Mouse (Mus musculus) limb, embryonic 15.5 days (tissue): Measurements from ENCODE around the gene Slc7a4. TPM values are rescaled to one million over a fixed set of nuclear protein-coding genes. Genes with fewer than 3 reads are reported as not detected.

Source experiments
- ATAC-seq: fragments of 200-750 bp; cut with Nextera tagmentation; 2 replicates; pipeline ENCODE4 v1.8.0; 2017; ENCODE audit warnings: low read depth, moderate TSS enrichment; ENCODE audit not compliant: insufficient number of reproducible peaks, low FRiP score, low TSS enrichment
- H3K27ac ChIP-seq: fragments of 300-500 bp; sonication (generic); 2 replicates; pipeline ENCODE4 v1.5.1; 2015; ENCODE audit warnings: moderate library complexity, mild to moderate bottlenecking, inconsistent platforms
- H3K27me3 ChIP-seq: fragments of 300-500 bp; sonication (generic); 2 replicates; pipeline ENCODE4 v1.6.1; 2015; ENCODE audit warnings: inconsistent platforms
- H3K36me3 ChIP-seq: fragments of 300-500 bp; sonication (generic); 2 replicates; pipeline ENCODE4 v1.6.1; 2015; ENCODE audit warnings: inconsistent platforms
- H3K4me1 ChIP-seq: fragments of 300-500 bp; sonication (generic); 2 replicates; pipeline ENCODE4 v1.6.1; 2015; ENCODE audit warnings: inconsistent platforms
- H3K4me2 ChIP-seq: fragments of 300-500 bp; sonication (generic); 2 replicates; pipeline ENCODE4 v1.6.1; 2015; ENCODE audit warnings: mild to moderate bottlenecking, inconsistent platforms
- H3K4me3 ChIP-seq: fragments of 300-500 bp; sonication (generic); 2 replicates; pipeline ENCODE4 v1.5.1; 2015; ENCODE audit warnings: mild to moderate bottlenecking, inconsistent platforms
- H3K9ac ChIP-seq: fragments of 300-500 bp; sonication (generic); 2 replicates; pipeline ENCODE4 v1.6.1; 2015; ENCODE audit warnings: inconsistent platforms
- H3K9me3 ChIP-seq: fragments of 300-500 bp; sonication (generic); 2 replicates; pipeline ENCODE4 v1.6.1; 2016; ENCODE audit warnings: inconsistent platforms
- WGBS: fragments of 180-500 bp; shearing (Covaris S2); methylation state at CpG from one replicate; pipeline ENCODE4 v1.1.7; 2015; 5-methylcytosine and 5-hydroxymethylcytosine counted together
- polyA plus RNA-seq: library from polyadenylated mRNA; unstranded; fragments of >200 nt; fragmentation: Nextera tagmentation; extraction: Ambion mirVana; gene quantifications from 2 replicates; pipeline ENCODE4 v1.2.1, GENCODE M21; 2015

Slc7a4 gene
- polyA plus RNA-seq, 1 experiment from 2014 or later = 9.9 TPM

DNA sequence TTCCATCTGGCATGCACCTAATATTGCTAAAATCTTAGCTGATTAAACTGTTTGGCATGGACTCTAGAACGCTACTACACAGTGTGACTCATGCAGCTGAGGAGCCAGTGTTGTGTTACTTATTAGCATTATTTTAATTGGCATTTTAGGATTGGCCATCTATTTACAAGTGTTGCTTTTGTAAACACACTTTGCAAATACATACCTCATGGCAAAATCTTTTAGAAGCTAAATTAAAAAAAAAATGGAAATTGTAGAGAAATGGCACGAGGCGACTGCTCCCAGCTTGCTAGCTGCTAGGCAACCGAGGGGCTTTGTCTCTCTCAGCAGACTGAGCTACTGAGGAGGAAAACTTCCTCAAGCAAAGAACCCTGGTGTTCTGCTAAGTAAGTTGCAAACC, 21.9 kb upstream of the Slc7a4 start:
- no peak overlapping the region for H3K27ac ChIP-seq
- no peaks in the 10 kb centered on the region for H3K36me3 ChIP-seq
- no peak overlapping the region for H3K9ac ChIP-seq
- no peaks in the 10 kb centered on the region for H3K4me1 ChIP-seq
- no peaks in the 10 kb centered on the region for H3K9me3 ChIP-seq
- no peaks in the 10 kb centered on the region for H3K27me3 ChIP-seq
- H3K4me3 ChIP-seq = no peak overlapping the region
- ATAC-seq = no peak
- WGBS = 57% methylated on average over 4 of the region's 4 CpGs
- H3K4me2 ChIP-seq = no peak overlapping the region

DNA sequence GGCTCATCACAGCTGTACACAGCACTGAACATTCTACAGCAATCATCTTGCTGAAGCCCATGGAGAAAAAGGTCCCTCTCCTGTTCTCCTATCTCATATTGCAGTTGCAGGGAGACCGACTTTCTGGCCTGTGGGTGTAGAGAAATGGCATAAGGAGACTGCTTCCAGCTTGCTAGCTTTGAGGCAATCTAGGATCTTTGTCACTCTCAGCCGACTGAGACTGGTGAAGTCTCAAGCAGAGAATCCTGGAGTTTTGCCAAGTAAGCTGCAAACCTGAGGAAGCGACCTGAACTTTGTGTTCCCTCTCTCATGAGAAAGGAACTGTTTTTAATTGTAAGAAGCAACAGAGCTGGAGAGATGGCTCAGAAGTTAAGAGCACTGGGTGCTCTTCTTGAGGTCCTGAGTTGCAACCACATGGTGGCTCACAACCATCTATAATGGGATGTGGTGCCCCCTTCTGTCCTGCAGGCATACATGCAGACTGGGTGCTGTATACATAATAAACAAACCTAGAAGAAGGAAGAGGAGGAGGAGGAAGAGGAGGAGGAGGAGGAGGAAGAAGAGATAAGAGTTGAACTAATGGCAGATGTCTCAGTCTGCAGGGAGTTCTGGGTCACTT, 18.0 kb upstream of the Slc7a4 start:
- no peak overlapping the region for H3K9ac ChIP-seq
- H3K9me3 ChIP-seq = no peaks in the 10 kb centered on the region
- H3K4me3 ChIP-seq = no peak overlapping the region
- 53% methylated on average over 3 of the region's 3 CpGs for WGBS
- no peak overlapping the region for H3K4me2 ChIP-seq
- no peaks in the 10 kb centered on the region for H3K4me1 ChIP-seq
- no peak overlapping the region for H3K27ac ChIP-seq
- H3K27me3 ChIP-seq = no peaks in the 10 kb centered on the region
- no peaks in the 10 kb centered on the region for H3K36me3 ChIP-seq
- ATAC-seq = no peak

DNA sequence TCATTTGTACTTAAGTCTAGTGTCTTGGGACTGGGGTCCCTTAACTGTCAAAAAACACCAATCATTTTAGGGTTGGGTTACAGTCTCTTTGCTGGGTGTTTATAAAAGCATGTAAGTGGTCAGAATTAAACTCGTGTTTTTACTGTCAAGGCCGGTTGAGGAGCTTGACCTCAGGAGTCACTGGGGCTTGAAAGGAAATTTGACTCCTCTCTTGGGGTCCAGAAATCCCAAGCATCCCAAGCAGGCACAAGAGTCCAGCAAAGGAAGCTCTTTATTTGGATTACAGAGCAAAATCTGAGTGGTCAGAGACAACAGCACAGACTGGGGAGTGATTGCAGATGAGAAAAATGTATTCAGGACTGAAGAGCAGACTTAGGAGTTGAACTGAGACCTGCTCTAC, 7.7 kb upstream of the Slc7a4 start:
- no peak overlapping the region for H3K4me3 ChIP-seq
- H3K27ac ChIP-seq = no peak overlapping the region
- no peak overlapping the region for H3K9ac ChIP-seq
- 14% methylated on average over 2 of the region's 2 CpGs for WGBS
- no peak overlapping the region for H3K4me2 ChIP-seq
- ATAC-seq = no peak
- no peaks in the 10 kb centered on the region for H3K36me3 ChIP-seq
- H3K27me3 ChIP-seq = no peaks in the 10 kb centered on the region
- no peaks in the 10 kb centered on the region for H3K4me1 ChIP-seq
- no peaks in the 10 kb centered on the region; the same call in 1 of the 2 replicates for H3K9me3 ChIP-seq

DNA sequence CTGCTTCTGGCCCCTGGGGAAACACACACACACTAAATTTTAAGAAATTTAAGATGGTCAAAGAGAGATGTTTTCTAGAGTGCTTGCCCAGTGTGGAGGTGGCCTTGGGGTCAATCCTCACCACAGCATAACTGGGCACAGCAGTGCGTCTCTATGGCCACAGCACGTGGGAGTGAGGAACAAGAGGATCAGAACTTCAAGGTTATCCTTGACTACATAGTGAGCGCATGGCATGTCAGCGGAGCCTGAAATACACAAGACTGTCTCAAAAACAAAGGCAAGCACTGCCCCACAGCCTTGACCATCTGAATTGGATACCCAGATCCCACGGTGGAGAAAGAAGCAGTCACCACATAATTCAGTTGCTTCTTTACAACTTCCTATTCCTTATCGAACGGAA, 1.5 kb upstream of the Slc7a4 start:
- no peak overlapping the region for H3K9ac ChIP-seq
- 84% methylated on average over 7 of the region's 7 CpGs for WGBS
- ATAC-seq = no peak
- H3K4me3 ChIP-seq = no peak overlapping the region
- H3K9me3 ChIP-seq = no peaks in the 10 kb centered on the region; the same call in none of the 2 replicates
- H3K27me3 ChIP-seq = no peaks in the 10 kb centered on the region
- H3K4me1 ChIP-seq = no peaks in the 10 kb centered on the region
- no peak overlapping the region for H3K4me2 ChIP-seq
- no peak overlapping the region for H3K27ac ChIP-seq
- no peaks in the 10 kb centered on the region for H3K36me3 ChIP-seq

DNA sequence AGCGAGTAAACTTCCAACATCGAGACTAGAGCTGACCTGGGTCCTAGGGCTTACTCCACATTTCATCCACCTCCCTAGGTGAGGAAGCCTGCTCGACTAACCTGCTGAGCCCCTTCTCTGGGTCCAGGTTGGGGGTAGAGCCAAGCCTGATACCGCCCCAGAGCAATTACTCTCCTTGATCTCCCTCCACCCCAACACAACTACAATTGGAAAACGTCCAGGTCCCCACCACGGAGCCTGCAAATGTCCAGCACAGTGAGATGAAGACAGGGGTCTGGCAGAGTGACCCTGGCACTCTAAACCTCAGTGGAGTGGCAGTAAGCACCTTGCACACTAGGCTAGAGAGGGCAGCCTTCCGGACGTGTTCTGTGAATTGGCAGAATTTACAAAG, 6.2 kb downstream of the Slc7a4 start:
- peaks cover 45% of the 10 kb centered on the region for H3K27me3 ChIP-seq
- 17% methylated on average over 8 of the region's 8 CpGs for WGBS
- H3K4me2 ChIP-seq = peak overlapping the region; percentile 92
- H3K4me1 ChIP-seq = peaks cover 13% of the 10 kb centered on the region
- no peaks in the 10 kb centered on the region for H3K9me3 ChIP-seq
- peak overlapping the region; percentile 68 for H3K9ac ChIP-seq
- peak overlapping the region; percentile 60 for H3K4me3 ChIP-seq
- ATAC-seq = no peak
- H3K36me3 ChIP-seq = no peaks in the 10 kb centered on the region
- no peak overlapping the region for H3K27ac ChIP-seq

DNA sequence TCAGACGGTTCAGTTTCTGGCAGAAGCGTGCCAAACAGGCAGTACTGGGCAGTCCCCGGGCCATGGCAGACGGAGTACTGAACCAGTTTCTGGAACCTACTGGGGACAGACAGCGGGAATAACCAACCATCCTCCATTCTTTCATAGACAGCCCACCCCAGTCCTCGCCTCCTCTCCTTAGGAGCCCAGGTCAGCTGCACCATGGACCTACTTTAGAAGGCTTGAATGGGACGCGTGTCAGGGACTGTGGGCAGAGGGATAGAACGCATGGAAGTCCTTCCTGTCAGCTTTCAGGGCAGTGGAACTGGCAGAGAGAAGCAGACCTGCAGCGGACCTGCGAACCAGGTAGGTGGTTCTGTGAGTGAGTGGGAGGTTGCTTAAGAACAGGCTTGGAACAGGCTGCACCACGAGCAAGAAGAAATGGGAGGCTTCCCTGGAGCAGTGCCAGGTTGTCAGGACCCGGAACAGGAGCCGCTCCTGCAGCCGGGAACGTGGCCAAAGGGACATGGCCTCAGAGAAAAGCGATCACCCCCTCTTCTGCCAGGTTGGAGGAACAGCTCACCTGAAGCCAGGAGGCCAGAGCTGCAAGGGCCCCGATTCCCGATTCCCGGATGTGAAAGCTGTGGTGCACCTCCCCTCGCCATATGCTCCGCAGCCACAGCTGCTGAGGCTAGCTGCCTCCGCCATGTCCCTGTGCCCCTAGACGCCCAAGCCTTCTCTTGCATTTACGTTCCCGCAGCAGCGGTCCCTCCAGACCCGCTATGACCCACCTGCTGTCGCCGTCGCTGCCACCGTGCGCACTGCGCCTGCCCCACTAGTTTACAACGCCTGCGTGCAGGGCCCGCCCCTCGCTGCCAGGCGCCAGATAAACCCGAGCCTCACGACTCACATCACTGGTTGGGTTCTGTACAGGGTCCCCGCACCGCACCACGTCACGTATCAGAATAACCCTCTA, 6.9 kb downstream of the Slc7a4 start:
- Histone ChIP-seq H3K27ac (no peak overlapping the region), H3K4me2 (peak overlapping the region; percentile 92), H3K4me3 (peak overlapping the region; percentile 60), H3K9me3 (no peaks in the 10 kb centered on the region), H3K27me3 (peaks cover 51% of the 10 kb centered on the region), H3K9ac (peak overlapping the region; percentile 68), H3K36me3 (no peaks in the 10 kb centered on the region), H3K4me1 (peaks cover 13% of the 10 kb centered on the region)
- 0 out of 2 replicates have a peak, but pooled peaks have one; percentile 55 for ATAC-seq
- WGBS = 14% methylated on average over 45 of the region's 45 CpGs

DNA sequence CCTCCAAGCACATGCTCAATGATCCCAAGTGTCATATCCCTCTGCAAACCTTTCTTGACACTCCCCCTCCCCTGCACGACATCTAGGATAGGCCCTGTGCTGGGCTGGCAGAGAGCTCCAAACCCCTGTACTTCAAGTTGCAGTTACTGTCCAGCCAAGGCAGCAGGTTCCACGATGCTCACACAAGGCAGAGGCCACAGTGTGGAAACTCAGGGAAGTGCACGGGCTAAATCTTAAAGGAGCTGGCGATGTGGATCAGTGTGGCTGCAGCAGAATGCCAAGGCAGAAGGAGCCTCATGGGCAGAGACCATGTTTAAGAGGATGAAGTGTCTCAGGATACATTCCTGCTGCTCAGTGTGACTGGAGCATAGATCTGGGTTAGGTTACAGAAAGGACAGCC, 16.8 kb downstream of the Slc7a4 start:
- ATAC-seq = no peak
- H3K4me1 ChIP-seq = peaks cover 13% of the 10 kb centered on the region
- H3K4me3 ChIP-seq = no peak overlapping the region
- no peak overlapping the region for H3K9ac ChIP-seq
- H3K36me3 ChIP-seq = no peaks in the 10 kb centered on the region
- peaks cover 17% of the 10 kb centered on the region for H3K27me3 ChIP-seq
- no peak overlapping the region for H3K27ac ChIP-seq
- WGBS = 23% methylated on average over 4 of the region's 4 CpGs
- no peak overlapping the region for H3K4me2 ChIP-seq
- H3K9me3 ChIP-seq = no peaks in the 10 kb centered on the region

DNA sequence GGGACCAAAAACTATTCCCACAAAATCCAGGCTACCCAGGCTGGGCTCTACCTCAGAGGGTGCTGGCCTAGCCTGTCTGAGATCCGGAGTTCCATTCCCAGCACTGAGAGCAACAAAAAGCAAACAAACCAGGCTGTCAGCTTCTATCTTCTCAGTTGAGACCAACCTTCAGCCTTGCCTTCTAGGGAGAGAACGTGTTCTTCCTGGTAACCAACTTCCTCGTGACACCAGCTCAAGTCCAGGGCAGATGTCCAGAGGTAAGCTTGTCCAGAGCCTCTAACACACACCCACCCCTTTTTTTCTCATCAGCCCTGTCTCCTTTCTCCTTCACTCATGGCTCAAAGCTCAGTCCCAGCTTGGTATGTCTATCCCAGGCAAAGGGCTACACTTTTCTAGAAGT, 18.2 kb downstream of the Slc7a4 start:
- no peak overlapping the region for H3K9ac ChIP-seq
- peaks cover 18% of the 10 kb centered on the region for H3K4me1 ChIP-seq
- no peak overlapping the region for H3K27ac ChIP-seq
- H3K27me3 ChIP-seq = peaks cover 21% of the 10 kb centered on the region
- H3K4me2 ChIP-seq = no peak overlapping the region
- ATAC-seq = no peak
- WGBS = 55% methylated on average over 3 of the region's 3 CpGs
- H3K9me3 ChIP-seq = no peaks in the 10 kb centered on the region
- no peak overlapping the region for H3K4me3 ChIP-seq
- no peaks in the 10 kb centered on the region for H3K36me3 ChIP-seq

DNA sequence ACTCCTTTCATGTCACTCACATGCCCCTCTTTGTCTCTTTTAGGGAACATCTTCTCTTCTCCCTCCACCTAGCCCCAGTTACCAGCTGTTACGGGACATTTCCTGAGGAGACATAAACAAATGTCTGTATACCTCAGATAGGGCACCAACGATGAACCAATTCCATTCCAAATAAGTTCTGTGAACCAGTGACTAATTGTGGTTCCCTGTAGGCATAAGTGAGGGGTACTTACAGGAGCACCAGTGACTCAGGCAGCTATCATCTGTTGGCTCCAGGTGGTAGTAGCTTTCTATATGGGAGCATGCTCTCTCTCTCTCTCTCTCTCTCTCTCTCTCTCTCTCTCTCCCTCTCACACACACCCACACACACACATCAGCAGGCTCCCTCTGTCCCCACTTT, 18.8 kb downstream of the Slc7a4 start:
- peaks cover 19% of the 10 kb centered on the region for H3K4me1 ChIP-seq
- ATAC-seq = no peak
- 70% methylated on average over 2 of the region's 2 CpGs for WGBS
- H3K27ac ChIP-seq = no peak overlapping the region
- no peak overlapping the region for H3K4me2 ChIP-seq
- H3K9me3 ChIP-seq = no peaks in the 10 kb centered on the region
- peaks cover 21% of the 10 kb centered on the region for H3K27me3 ChIP-seq
- H3K36me3 ChIP-seq = no peaks in the 10 kb centered on the region
- no peak overlapping the region for H3K4me3 ChIP-seq
- no peak overlapping the region for H3K9ac ChIP-seq

DNA sequence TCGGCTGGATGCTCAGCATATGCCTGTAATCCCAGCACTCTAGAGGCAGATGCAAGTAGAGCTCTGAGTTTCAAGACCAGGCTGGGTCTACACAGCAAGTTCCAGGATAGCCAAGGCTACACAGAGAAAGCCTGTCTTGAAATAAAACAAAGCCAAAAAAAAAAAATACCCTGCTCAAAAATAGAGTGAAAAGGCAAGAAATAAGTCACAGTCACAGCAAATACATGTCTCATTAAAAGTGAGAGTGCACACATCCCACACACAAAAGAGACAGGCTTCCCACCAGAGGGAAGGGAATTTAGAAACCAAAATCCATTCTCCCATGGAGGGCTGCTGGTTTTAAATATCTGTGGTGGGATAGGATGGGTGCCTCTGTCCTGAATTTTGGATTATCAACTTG, 19.4 kb downstream of the Slc7a4 start:
- H3K9ac ChIP-seq = no peak overlapping the region
- H3K4me3 ChIP-seq = no peak overlapping the region
- no peaks in the 10 kb centered on the region for H3K36me3 ChIP-seq
- ATAC-seq = no peak
- peaks cover 21% of the 10 kb centered on the region for H3K27me3 ChIP-seq
- H3K4me2 ChIP-seq = no peak overlapping the region
- H3K9me3 ChIP-seq = no peaks in the 10 kb centered on the region
- peaks cover 26% of the 10 kb centered on the region for H3K4me1 ChIP-seq
- no peak overlapping the region for H3K27ac ChIP-seq
- WGBS = 7% methylated on average over 1 of the region's 1 CpGs

DNA sequence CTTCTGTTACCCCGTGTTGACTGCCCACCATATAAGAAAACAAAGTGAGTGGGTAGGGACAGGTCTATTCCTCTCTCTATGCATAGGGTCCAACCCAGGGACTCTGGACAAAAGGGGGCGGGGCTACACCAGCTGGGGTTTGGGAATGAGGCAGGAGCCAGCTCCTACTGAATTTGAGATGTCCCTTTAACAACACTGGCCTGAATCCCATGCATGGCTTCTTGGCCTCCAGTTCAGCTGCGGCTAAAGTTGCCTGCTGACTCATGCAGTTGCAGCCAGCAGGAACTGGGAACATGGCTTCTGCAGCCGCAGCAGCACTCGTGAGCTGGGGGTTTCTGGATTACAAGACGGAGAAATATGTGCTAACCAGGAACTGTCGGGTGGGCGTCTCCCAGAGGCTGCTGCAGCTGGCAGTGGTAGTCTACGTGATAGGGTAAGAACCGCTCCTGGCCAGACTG, 21.2 kb downstream of the Slc7a4 start, which contains the start of gene P2rx6:
Gene P2rx6 (plus strand): TSS at position 135 of the 458 bp plus-strand sequence.
- Histone ChIP-seq H3K4me2 (peak within 1 kb of the TSS; percentile 49), H3K27ac (peak within 1 kb of the TSS; percentile 70; the same call in 1 of the 2 replicates), H3K36me3 (no peaks in the 10 kb centered on the region), H3K4me1 (peaks cover 31% of the 10 kb centered on the region), H3K4me3 (peak within 1 kb of the TSS; percentile 19), H3K9ac (peak within 1 kb of the TSS; percentile 37), H3K27me3 (peaks cover 17% of the 10 kb centered on the region; the same call in 1 of the 2 replicates), H3K9me3 (no peaks in the 10 kb centered on the region)
- peak; percentile 60 for ATAC-seq
- 2% methylated on average over 10 of the region's 10 CpGs for WGBS
